Mouse (Mus musculus) neural tube, embryonic 14.5 days (tissue): ENCODE results near the gene Setd1b. TPM values are rescaled to one million over a fixed set of nuclear protein-coding genes. Genes with fewer than 3 reads are reported as not detected.
A peak's percentile ranks its signal among the peaks of the same experiment; 100 is the strongest.

Experiments used
- ATAC-seq: fragments of 200-750 bp; cut with Nextera tagmentation; 2 replicates; pipeline ENCODE4 v1.8.0; 2017; ENCODE audit warnings: low read depth, mild to moderate bottlenecking, moderate TSS enrichment, moderate library complexity
- H3K27ac ChIP-seq: fragments of 300-500 bp; sonication (generic); 2 replicates; pipeline ENCODE4 v1.5.1; 2014; ENCODE audit warnings: low read depth, mild to moderate bottlenecking, control low read depth, low read length, moderate library complexity, mixed read lengths
- H3K27me3 ChIP-seq: fragments of 300-500 bp; sonication (generic); 2 replicates; pipeline ENCODE4 v1.6.1; 2014; ENCODE audit warnings: low read length; ENCODE audit not compliant: control insufficient read depth, insufficient read depth
- H3K36me3 ChIP-seq: fragments of 300-500 bp; sonication (generic); 2 replicates; pipeline ENCODE4 v1.6.1; 2014; ENCODE audit warnings: low read length, mixed read lengths; ENCODE audit not compliant: control insufficient read depth, insufficient read depth
- H3K4me1 ChIP-seq: fragments of 300-500 bp; sonication (generic); 2 replicates; pipeline ENCODE4 v1.6.1; 2014; ENCODE audit warnings: low read length; ENCODE audit not compliant: control insufficient read depth, insufficient read depth
- H3K4me2 ChIP-seq: fragments of 300-500 bp; sonication (generic); 2 replicates; pipeline ENCODE4 v1.6.1; 2014; ENCODE audit warnings: mild to moderate bottlenecking, low read depth, low read length, control low read depth
- H3K4me3 ChIP-seq: fragments of 300-500 bp; sonication (generic); 2 replicates; pipeline ENCODE4 v1.5.1; 2014; ENCODE audit warnings: low read depth, low read length, control low read depth, mixed read lengths
- H3K9ac ChIP-seq: fragments of 300-500 bp; sonication (generic); replicated peaks from 2 replicates; pipeline ENCODE4 v1.6.1; 2014; ENCODE audit warnings: low read depth, mild to moderate bottlenecking, control low read depth, low read length, mixed read lengths
- H3K9me3 ChIP-seq: fragments of 300-500 bp; sonication (generic); 2 replicates; pipeline ENCODE4 v1.6.1; 2016; ENCODE audit warnings: low read length; ENCODE audit not compliant: control insufficient read depth
- WGBS: fragments of 180-500 bp; shearing (Covaris S2); extraction: QIAGEN DNeasy Blood & Tissue Kit; methylation state at CpG from one replicate; pipeline ENCODE4 v1.1.7; 2014; 5-methylcytosine and 5-hydroxymethylcytosine counted together
- polyA plus RNA-seq: library from polyadenylated mRNA; unstranded; fragments of >200 nt; fragmentation: Nextera tagmentation; extraction: Ambion mirVana; gene quantifications from 2 replicates; pipeline ENCODE4 v1.2.1, GENCODE M21; 2014

Gene Setd1b
- 13.0 and 15.9 TPM in 2 replicates for polyA plus RNA-seq

DNA sequence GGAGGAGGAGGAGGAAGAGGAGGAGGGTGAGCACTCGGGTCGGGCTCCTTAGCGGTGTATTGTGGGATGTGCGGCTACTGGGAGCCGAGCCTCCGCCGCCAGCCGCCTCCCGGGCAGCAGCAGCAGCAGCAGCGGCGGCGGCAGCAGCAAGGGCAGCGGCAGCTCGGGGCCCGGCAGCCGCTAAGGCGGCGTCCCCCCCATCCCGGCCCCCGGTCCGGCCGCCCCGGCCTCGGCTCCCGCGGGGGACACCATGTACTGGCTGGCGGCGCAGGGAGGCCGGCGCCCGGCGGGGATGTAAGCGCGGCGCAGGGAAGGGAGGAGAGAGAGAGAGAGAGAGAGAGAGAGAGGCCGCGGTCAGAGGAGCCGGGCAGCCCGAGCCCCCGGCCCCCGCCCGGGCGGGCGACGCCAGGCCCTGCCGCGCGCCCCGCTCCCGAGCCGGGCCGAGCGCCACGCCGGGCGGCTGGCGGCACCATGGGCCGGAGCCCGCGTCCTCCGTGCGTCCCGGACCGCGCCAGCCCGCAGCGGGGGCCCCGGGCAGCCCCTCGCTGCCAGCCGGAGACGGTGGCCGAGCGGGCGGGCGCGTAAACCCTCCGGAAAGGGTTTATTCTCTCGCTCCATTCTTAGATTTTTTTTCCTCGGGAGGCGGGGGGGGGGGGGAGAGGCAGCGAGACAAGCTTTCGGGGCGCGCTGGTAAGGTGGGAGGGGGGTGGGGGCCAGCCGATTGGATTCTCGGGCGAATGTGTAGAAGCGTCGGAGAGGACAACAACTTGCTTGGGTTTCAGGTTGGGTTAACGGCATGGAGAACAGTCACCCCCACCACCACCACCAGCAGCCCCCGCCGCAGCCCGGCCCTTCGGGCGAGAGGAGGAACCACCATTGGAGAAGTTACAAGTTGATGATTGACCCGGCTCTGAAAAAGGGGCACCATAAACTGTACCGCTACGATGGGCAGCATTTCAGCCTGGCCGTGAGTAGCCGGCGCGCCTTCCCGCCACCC, at the start of gene Setd1b:
TSS of gene Setd1b (plus strand) at position 33 of the 997 bp plus-strand sequence.
- peaks cover 30% of the 10 kb centered on the region for H3K4me1 ChIP-seq

DNA sequence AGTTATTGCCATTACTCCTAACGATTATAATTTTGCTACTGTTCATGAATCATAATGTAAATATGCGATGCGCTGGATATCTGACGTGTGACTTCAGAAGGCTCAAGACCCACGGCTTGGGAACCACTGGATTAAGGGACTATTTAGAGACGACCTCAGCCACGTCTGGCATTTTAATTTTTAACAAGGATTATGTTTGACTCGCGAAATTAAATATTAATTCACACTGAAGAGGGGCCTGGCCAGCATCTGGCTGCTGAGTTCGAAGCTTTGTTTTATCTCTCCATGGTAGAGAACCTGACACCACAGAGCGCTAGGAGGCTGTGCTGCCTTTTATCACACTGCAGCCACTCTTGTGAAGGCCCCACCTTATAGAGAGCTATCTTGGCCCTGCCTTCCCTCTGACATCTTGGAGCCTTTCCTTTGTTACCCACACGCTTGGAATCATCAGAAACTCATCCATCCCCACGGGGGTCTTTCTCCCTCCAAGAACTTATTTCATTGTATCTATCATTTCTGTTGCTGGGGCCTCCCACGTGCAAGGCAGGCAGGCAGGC, 48.8 kb upstream of the Setd1b start:
- Histone ChIP-seq H3K9me3 (no peaks in the 10 kb centered on the region), H3K36me3 (no peaks in the 10 kb centered on the region), H3K9ac (no peak overlapping the region), H3K27ac (no peak overlapping the region), H3K27me3 (no peaks in the 10 kb centered on the region), H3K4me1 (no peaks in the 10 kb centered on the region), H3K4me3 (no peak overlapping the region), H3K4me2 (no peak overlapping the region)
- 78% methylated on average over 14 of the region's 14 CpGs for WGBS
- no peak for ATAC-seq

More for the DNA sequence above, at the start of gene Setd1b:
- Histone ChIP-seq H3K36me3 (peaks cover 13% of the 10 kb centered on the region), H3K4me2 (peak within 1 kb of the TSS; percentile 100), H3K27me3 (no peaks in the 10 kb centered on the region), H3K4me3 (peak within 1 kb of the TSS; percentile 92), H3K27ac (peak within 1 kb of the TSS; percentile 99), H3K9ac (peak within 1 kb of the TSS; percentile 100), H3K9me3 (no peaks in the 10 kb centered on the region)
- under 1% methylated on average over 51 of the region's 103 CpGs for WGBS
- ATAC-seq = peak; percentile 19; the same call in 1 of the 2 replicates

DNA sequence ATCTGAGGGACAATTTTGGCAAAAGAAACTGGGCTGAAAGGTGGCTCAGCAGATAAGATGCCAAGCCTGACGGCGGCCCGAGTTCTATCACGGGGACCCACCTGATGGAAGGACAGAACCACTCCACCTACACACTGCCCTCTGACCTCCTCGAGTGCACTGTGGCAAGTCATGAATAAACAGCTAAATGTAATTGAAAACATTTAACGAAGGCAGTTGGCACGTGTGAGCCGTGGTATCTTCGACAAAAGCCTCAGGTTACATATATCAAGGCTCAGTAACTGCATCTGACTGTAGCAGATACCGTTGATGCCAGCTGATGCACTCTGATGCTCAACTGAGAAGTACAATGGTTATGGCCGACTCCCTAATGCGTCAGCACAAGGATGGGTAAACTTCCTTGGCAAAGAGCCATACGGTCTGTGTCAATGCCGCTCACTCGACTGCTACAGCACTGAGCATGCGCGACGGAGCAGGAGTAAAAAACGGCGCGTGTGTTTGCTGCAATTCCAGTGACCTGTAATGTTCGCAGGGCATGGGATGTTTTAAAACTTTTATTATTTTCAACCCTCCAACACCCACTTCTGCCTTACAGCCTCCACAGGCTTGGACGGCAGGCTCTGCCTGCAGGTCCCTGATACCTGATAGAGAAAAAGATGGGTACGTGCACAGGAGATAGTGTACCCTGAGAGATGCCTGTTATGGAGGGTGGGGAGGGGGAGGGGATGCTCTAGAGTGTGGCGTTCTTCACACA, 47.6 kb upstream of the Setd1b start:
- Histone ChIP-seq H3K9me3 (no peaks in the 10 kb centered on the region), H3K4me2 (no peak overlapping the region), H3K4me1 (no peaks in the 10 kb centered on the region), H3K36me3 (no peaks in the 10 kb centered on the region), H3K9ac (no peak overlapping the region), H3K27ac (no peak overlapping the region), H3K27me3 (no peaks in the 10 kb centered on the region), H3K4me3 (no peak overlapping the region)
- peak; percentile 73; the same call in 1 of the 2 replicates for ATAC-seq
- 70% methylated on average over 25 of the region's 25 CpGs for WGBS

DNA sequence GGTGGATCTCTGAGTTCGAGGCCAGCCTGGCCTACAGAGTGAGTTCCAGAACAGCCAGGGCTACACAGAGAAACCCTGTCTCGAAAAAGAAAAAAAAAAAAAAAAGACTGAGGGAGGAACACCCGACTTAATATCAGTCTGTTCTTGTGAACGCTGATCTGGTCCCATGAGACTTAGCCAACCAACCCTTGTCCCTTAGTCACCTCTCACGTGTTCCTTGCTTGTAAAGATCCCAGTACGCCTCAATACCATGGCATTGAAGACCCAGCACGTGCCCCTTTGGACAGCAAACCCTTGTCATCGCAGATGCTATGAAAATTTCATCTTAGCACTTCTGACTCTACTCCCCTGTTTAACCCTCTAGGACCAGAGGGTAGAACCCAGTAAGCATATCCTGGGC, 45.7 kb upstream of the Setd1b start:
- Histone ChIP-seq H3K9me3 (no peaks in the 10 kb centered on the region), H3K9ac (no peak overlapping the region), H3K27me3 (no peaks in the 10 kb centered on the region), H3K4me2 (no peak overlapping the region), H3K36me3 (no peaks in the 10 kb centered on the region), H3K4me1 (no peaks in the 10 kb centered on the region), H3K27ac (no peak overlapping the region), H3K4me3 (no peak overlapping the region)
- WGBS = 93% methylated on average over 8 of the region's 8 CpGs
- no peak for ATAC-seq

DNA sequence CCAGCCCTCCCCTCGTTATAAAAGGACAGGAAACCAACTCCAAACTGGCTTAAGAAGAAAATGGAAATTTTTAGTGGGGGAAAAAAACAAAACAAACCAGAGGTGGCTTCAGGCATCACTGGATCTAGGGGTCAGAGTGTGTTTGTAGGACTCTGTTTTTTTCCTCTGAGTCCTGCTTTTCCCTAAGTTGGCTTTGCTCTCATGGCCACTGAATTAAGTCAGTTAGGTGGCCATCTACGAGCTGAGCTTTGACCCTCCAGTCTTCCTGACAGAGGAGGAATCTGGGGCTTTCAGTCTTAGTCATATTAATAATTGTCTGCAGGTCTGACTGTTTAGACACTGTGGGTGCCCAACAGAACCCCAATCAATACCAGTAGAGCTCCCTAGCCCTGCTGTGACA, 43.5 kb upstream of the Setd1b start:
- Histone ChIP-seq H3K27ac (no peak overlapping the region), H3K27me3 (no peaks in the 10 kb centered on the region), H3K36me3 (no peaks in the 10 kb centered on the region), H3K9me3 (no peaks in the 10 kb centered on the region), H3K4me3 (no peak overlapping the region), H3K4me2 (no peak overlapping the region), H3K4me1 (no peaks in the 10 kb centered on the region), H3K9ac (no peak overlapping the region)
- no peak for ATAC-seq
- 81% methylated on average over 2 of the region's 2 CpGs for WGBS

DNA sequence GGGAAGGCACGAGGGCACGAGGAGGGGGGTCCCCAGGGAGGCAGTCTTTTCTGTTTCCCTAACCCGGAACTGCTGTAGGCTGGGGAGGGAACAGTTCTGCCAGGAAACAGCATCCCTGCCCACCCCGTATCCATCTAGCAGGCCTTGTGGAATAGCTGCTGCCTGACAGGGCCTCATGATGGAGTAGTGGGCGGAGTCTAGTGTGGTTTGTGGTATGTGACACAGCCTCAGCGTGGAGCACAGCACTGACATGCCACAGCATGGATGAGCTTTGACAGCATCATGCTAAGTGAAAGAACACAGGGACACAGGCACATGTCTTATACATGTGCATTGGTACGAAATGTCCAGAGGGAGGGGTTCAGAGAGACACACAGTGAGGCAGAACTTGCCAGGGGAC, 39.6 kb upstream of the Setd1b start:
- H3K27me3 ChIP-seq = no peaks in the 10 kb centered on the region
- H3K4me1 ChIP-seq = no peaks in the 10 kb centered on the region
- H3K36me3 ChIP-seq = no peaks in the 10 kb centered on the region
- H3K27ac ChIP-seq = no peak overlapping the region
- H3K4me2 ChIP-seq = no peak overlapping the region
- no peak overlapping the region for H3K9ac ChIP-seq
- H3K9me3 ChIP-seq = no peaks in the 10 kb centered on the region
- ATAC-seq = no peak
- 61% methylated on average over 7 of the region's 7 CpGs for WGBS
- no peak overlapping the region for H3K4me3 ChIP-seq

DNA sequence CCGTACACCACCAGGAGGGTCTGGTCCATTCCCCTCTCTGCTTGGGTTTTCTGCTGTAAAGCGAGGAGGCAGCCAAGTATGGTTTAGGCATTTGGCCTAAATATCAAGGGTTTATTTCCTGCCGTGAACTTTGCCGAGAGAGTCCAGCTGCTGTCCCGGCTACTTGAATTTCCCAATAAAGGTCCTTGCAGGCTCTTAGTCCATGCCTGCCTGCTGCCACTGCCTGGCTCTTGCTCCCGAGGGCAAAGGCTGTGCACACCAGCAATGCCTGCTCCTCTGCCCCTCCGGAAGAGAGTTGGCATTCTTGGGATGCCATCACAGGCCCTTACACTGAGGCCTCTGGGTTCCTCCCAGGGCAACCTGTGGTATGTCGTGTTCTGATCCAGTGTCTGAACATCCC, 38.4 kb upstream of the Setd1b start:
- no peaks in the 10 kb centered on the region for H3K4me1 ChIP-seq
- 83% methylated on average over 8 of the region's 8 CpGs for WGBS
- ATAC-seq = no peak
- H3K27ac ChIP-seq = no peak overlapping the region
- H3K27me3 ChIP-seq = no peaks in the 10 kb centered on the region
- H3K4me3 ChIP-seq = no peak overlapping the region
- H3K36me3 ChIP-seq = no peaks in the 10 kb centered on the region
- no peaks in the 10 kb centered on the region for H3K9me3 ChIP-seq
- no peak overlapping the region for H3K4me2 ChIP-seq
- no peak overlapping the region for H3K9ac ChIP-seq

DNA sequence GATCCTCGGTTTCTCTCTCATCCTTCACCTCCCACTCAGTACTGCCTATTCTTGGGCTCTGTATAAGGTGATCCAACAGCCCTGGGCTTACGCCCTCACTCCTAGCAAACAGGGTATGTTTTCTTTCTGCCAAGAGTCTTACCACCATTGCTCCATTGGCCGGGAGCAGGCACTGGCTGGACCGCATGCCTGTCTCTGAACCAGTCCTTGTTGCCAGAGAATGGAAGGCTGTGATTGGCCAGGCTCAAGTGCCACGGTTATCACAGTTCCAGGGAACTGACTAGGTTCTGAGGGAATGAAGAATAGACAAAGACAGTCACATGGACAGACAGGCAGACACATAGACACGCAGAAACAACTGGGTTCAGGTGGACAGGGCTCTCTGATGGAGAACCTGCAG, 37.2 kb upstream of the Setd1b start:
- H3K27ac ChIP-seq = no peak overlapping the region
- no peak overlapping the region for H3K4me2 ChIP-seq
- no peaks in the 10 kb centered on the region for H3K9me3 ChIP-seq
- WGBS = 82% methylated on average over 6 of the region's 6 CpGs
- no peak for ATAC-seq
- no peaks in the 10 kb centered on the region for H3K27me3 ChIP-seq
- no peak overlapping the region for H3K9ac ChIP-seq
- no peaks in the 10 kb centered on the region for H3K36me3 ChIP-seq
- H3K4me3 ChIP-seq = no peak overlapping the region
- H3K4me1 ChIP-seq = peaks cover 9% of the 10 kb centered on the region
